Mouse (Mus musculus) hindbrain, embryonic 13.5 days (tissue): ENCODE measurements at regions not wholly inside any gene's neighbourhood (a gene's known extent, or its start where the extent isn't known, plus 50 kb on each side); places are given as distances from the start of the nearest gene placed in this dataset.
A peak's percentile ranks its signal among the peaks of the same experiment; 100 is the strongest.
"Not testable (repeated sequence)": the region's sequence is repeated elsewhere in the genome, so short reads cannot be mapped to it uniquely, and the experiment has no call there.

Experiments
- ATAC-seq: fragments of 200-750 bp; cut with Nextera tagmentation; 2 replicates; pipeline ENCODE4 v1.8.0; 2017; ENCODE audit warnings: moderate TSS enrichment; ENCODE audit not compliant: low FRiP score
- H3K27ac ChIP-seq: fragments of 300-500 bp; sonication (generic); 2 replicates; pipeline ENCODE4 v1.5.1; 2015; ENCODE audit warnings: inconsistent platforms, mild to moderate bottlenecking, moderate library complexity
- H3K27me3 ChIP-seq: fragments of 300-500 bp; sonication (generic); 2 replicates; pipeline ENCODE4 v1.6.1; 2015; ENCODE audit warnings: mild to moderate bottlenecking, inconsistent platforms
- H3K36me3 ChIP-seq: fragments of 300-500 bp; sonication (generic); 2 replicates; pipeline ENCODE4 v1.6.1; 2015; ENCODE audit warnings: mild to moderate bottlenecking, inconsistent platforms
- H3K4me1 ChIP-seq: fragments of 300-500 bp; sonication (generic); replicated peaks from 2 replicates; pipeline ENCODE4 v1.6.1; 2015; ENCODE audit warnings: inconsistent platforms
- H3K4me2 ChIP-seq: fragments of 300-500 bp; sonication (generic); 2 replicates; pipeline ENCODE4 v1.6.1; 2015; ENCODE audit warnings: inconsistent platforms, mild to moderate bottlenecking, moderate library complexity
- H3K4me3 ChIP-seq: fragments of 300-500 bp; sonication (generic); 2 replicates; pipeline ENCODE4 v1.5.1; 2015; ENCODE audit warnings: mild to moderate bottlenecking, inconsistent platforms
- H3K9ac ChIP-seq: fragments of 300-500 bp; sonication (generic); 2 replicates; pipeline ENCODE4 v1.6.1; 2015; ENCODE audit warnings: mild to moderate bottlenecking, inconsistent platforms
- H3K9me3 ChIP-seq: fragments of 300-500 bp; sonication (generic); 2 replicates; pipeline ENCODE4 v1.6.1; 2016; ENCODE audit warnings: inconsistent platforms
- WGBS: fragments of 180-500 bp; shearing (Covaris S2); methylation state at CpG from one replicate; pipeline ENCODE4 v1.1.7; 2015; 5-methylcytosine and 5-hydroxymethylcytosine counted together

- Histone ChIP-seq H3K27me3 (no peaks in the 10 kb centered on the region), H3K27ac (no peak overlapping the region), H3K4me3 (no peak overlapping the region), H3K4me1 (no peaks in the 10 kb centered on the region), H3K9me3 (no peaks in the 10 kb centered on the region), H3K36me3 (no peaks in the 10 kb centered on the region), H3K4me2 (no peak overlapping the region), H3K9ac (no peak overlapping the region)
- no peak for ATAC-seq
These were observed 628.0 kb downstream of the Cdh9 start for GRCm38 (mm10) chr15:17356586-17356985.

GRCm38 (mm10) chr15:17357083-17357774, 628.7 kb downstream of the Cdh9 start:
- Histone ChIP-seq H3K27me3 (no peaks in the 10 kb centered on the region), H3K9me3 (no peaks in the 10 kb centered on the region), H3K27ac (no peak overlapping the region), H3K4me2 (no peak overlapping the region), H3K4me3 (no peak overlapping the region), H3K9ac (no peak overlapping the region), H3K4me1 (no peaks in the 10 kb centered on the region), H3K36me3 (no peaks in the 10 kb centered on the region)
- peak; percentile 59; the same call in 1 of the 2 replicates for ATAC-seq
- WGBS, result 40% methylated on average over 2 of the region's 2 CpGs

GRCm38 (mm10) chr15:17404701-17405100, 676.1 kb downstream of the Cdh9 start:
- no peak overlapping the region for H3K4me2 ChIP-seq
- no peaks in the 10 kb centered on the region for H3K4me1 ChIP-seq
- ATAC-seq, result no peak
- H3K36me3 ChIP-seq, result no peaks in the 10 kb centered on the region
- no peak overlapping the region for H3K27ac ChIP-seq
- H3K9me3 ChIP-seq, result no peaks in the 10 kb centered on the region
- H3K4me3 ChIP-seq, result no peak overlapping the region
- no peaks in the 10 kb centered on the region for H3K27me3 ChIP-seq
- 100% methylated on average over 1 of the region's 1 CpGs for WGBS
- H3K9ac ChIP-seq, result no peak overlapping the region

GRCm38 (mm10) chr15:17427747-17428146, 699.2 kb downstream of the Cdh9 start:
- Histone ChIP-seq H3K27ac (no peak overlapping the region), H3K9me3 (no peaks in the 10 kb centered on the region), H3K4me1 (no peaks in the 10 kb centered on the region), H3K36me3 (no peaks in the 10 kb centered on the region), H3K27me3 (no peaks in the 10 kb centered on the region), H3K9ac (no peak overlapping the region), H3K4me2 (no peak overlapping the region), H3K4me3 (no peak overlapping the region)
- ATAC-seq, result no peak

- ATAC-seq, result no peak
- Histone ChIP-seq H3K4me3 (no peak overlapping the region), H3K9ac (no peak overlapping the region), H3K4me2 (no peak overlapping the region), H3K9me3 (no peaks in the 10 kb centered on the region), H3K4me1 (no peaks in the 10 kb centered on the region), H3K36me3 (no peaks in the 10 kb centered on the region), H3K27me3 (no peaks in the 10 kb centered on the region), H3K27ac (no peak overlapping the region)
- WGBS, result 66% methylated on average over 4 of the region's 4 CpGs
These were observed 703.3 kb downstream of the Cdh9 start for GRCm38 (mm10) chr15:17431823-17432222.

- Histone ChIP-seq H3K9ac (no peak overlapping the region), H3K9me3 (no peaks in the 10 kb centered on the region), H3K4me1 (no peaks in the 10 kb centered on the region), H3K36me3 (no peaks in the 10 kb centered on the region), H3K4me2 (no peak overlapping the region), H3K27ac (no peak overlapping the region), H3K4me3 (no peak overlapping the region), H3K27me3 (no peaks in the 10 kb centered on the region)
- no peak for ATAC-seq
- 83% methylated on average over 1 of the region's 1 CpGs for WGBS
These were observed 707.3 kb downstream of the Cdh9 start for GRCm38 (mm10) chr15:17435862-17436261.

- Histone ChIP-seq H3K27me3 (no peaks in the 10 kb centered on the region), H3K4me3 (no peak overlapping the region), H3K9me3 (no peaks in the 10 kb centered on the region), H3K36me3 (no peaks in the 10 kb centered on the region), H3K4me1 (no peaks in the 10 kb centered on the region), H3K9ac (no peak overlapping the region), H3K4me2 (no peak overlapping the region), H3K27ac (no peak overlapping the region)
- 87% methylated on average over 4 of the region's 4 CpGs for whole genome bisulfite sequencing
- ATAC-seq, result no peak
These were observed 719.7 kb downstream of the Cdh9 start for GRCm38 (mm10) chr15:17448218-17448617.

- H3K36me3 ChIP-seq, H3K4me2 ChIP-seq, H3K9me3 ChIP-seq, H3K9ac ChIP-seq, H3K4me1 ChIP-seq, H3K4me3 ChIP-seq, ATAC-seq, H3K27ac ChIP-seq, H3K27me3 ChIP-seq: not testable (repeated sequence)
- WGBS, result 98% methylated on average over 3 of the region's 3 CpGs
These were observed 721.2 kb downstream of the Cdh9 start for GRCm38 (mm10) chr15:17449736-17450135.

- H3K27ac ChIP-seq, result no peak overlapping the region
- H3K9me3 ChIP-seq, result no peaks in the 10 kb centered on the region
- 83% methylated on average over 1 of the region's 1 CpGs for WGBS
- ATAC-seq, result no peak
- no peak overlapping the region for H3K4me2 ChIP-seq
- H3K4me3 ChIP-seq, result no peak overlapping the region
- H3K9ac ChIP-seq, result no peak overlapping the region
- no peaks in the 10 kb centered on the region for H3K36me3 ChIP-seq
- no peaks in the 10 kb centered on the region for H3K4me1 ChIP-seq
- no peaks in the 10 kb centered on the region for H3K27me3 ChIP-seq
These were observed 738.5 kb downstream of the Cdh9 start for GRCm38 (mm10) chr15:17467077-17467476.

- no peak overlapping the region for H3K27ac ChIP-seq
- H3K4me1 ChIP-seq, result no peaks in the 10 kb centered on the region
- H3K9ac ChIP-seq, result no peak overlapping the region
- ATAC-seq, result no peak
- 86% methylated on average over 2 of the region's 2 CpGs for WGBS
- H3K36me3 ChIP-seq, result no peaks in the 10 kb centered on the region
- no peak overlapping the region for H3K4me3 ChIP-seq
- no peaks in the 10 kb centered on the region for H3K27me3 ChIP-seq
- no peak overlapping the region for H3K4me2 ChIP-seq
- no peaks in the 10 kb centered on the region for H3K9me3 ChIP-seq
These were observed 765.0 kb downstream of the Cdh9 start for GRCm38 (mm10) chr15:17493561-17493960.
